Mouse (Mus musculus) brain, embryonic 14.5 days (tissue): ENCODE measurements around the gene Stap2. TPM values are rescaled to one million over a fixed set of nuclear protein-coding genes. Genes with fewer than 3 reads are reported as not detected.
A peak's percentile ranks its signal among the peaks of the same experiment; 100 is the strongest.

ENCODE experiments used
- DNase-seq: peaks from one replicate; pipeline ENCODE4 v3.0.0-alpha.2; 2011; ENCODE audit warnings: low read depth
- CTCF ChIP-seq: fragments of 200-500 bp; IDR thresholded peaks from 2 replicates; pipeline ENCODE4 v1.5.1; 2012; ENCODE audit warnings: inconsistent platforms, mild to moderate bottlenecking, moderate library complexity, borderline replicate concordance; ENCODE audit not compliant: insufficient read depth, insufficient read length; ENCODE audit errors: extremely low read depth
- POLR2A ChIP-seq: fragments of 200-500 bp; IDR thresholded peaks from 2 replicates; pipeline ENCODE4 v1.6.1; 2012; ENCODE audit warnings: mild to moderate bottlenecking, inconsistent platforms, borderline replicate concordance; ENCODE audit not compliant: poor library complexity, insufficient read depth, insufficient read length, severe bottlenecking; ENCODE audit errors: extremely low read depth
- polyA plus RNA-seq: library from polyadenylated mRNA; depleted of rRNA; stranded (reverse); fragments of >200 nt; gene quantifications from 2 replicates; pipeline ENCODE4 v1.2.3, GENCODE M21; 2012

Gene Stap2
- polyA plus RNA-seq, 1 experiment, result 5.7 TPM

GRCm38 (mm10) chr17:55958918-55959728 lies 46.3 kb downstream of the Stap2 start, which contains the start of gene Yju2:
Yju2 (plus strand) TSS chr17:55959099.
- TF ChIP-seq CTCF (no peak), POLR2A (peak; percentile 37; the same call in 1 of the 2 replicates)
- peak; percentile 99 for DNase-seq

- TF ChIP-seq POLR2A (no peak), CTCF (no peak)
- DNase-seq, result no peak
These were observed 46.8 kb downstream of the Stap2 start for GRCm38 (mm10) chr17:55958584-55958886.

- TF ChIP-seq CTCF (no peak), POLR2A (no peak)
- no peak for DNase-seq
These were observed 47.4 kb downstream of the Stap2 start for GRCm38 (mm10) chr17:55957726-55958583.

- TF ChIP-seq CTCF (peak; percentile 89), POLR2A (no peak)
- peak; percentile 83 for DNase-seq
These were observed 48.2 kb downstream of the Stap2 start for GRCm38 (mm10) chr17:55957168-55957567.

- TF ChIP-seq POLR2A (no peak), CTCF (no peak)
- no peak for DNase-seq
These were observed 48.8 kb downstream of the Stap2 start for GRCm38 (mm10) chr17:55956591-55956990.

GRCm38 (mm10) chr17:55956129-55956528 lies 49.3 kb downstream of the Stap2 start:
- peak; percentile 93 for DNase-seq
- no peak for TF ChIP-seq CTCF
- TF ChIP-seq POLR2A, result peak; percentile 28; the same call in 1 of the 2 replicates

GRCm38 (mm10) chr17:55954229-55954628 lies 51.2 kb downstream of the Stap2 start:
- DNase-seq, result no peak
- TF ChIP-seq POLR2A (no peak), CTCF (no peak)

GRCm38 (mm10) chr17:55953751-55954150 lies 51.6 kb downstream of the Stap2 start:
- no peak for TF ChIP-seq CTCF
- no peak for TF ChIP-seq POLR2A

GRCm38 (mm10) chr17:55952447-55953027 lies 52.8 kb downstream of the Stap2 start, which contains the start of gene Ebi3:
Ebi3 (plus strand) TSS chr17:55952640.
- DNase-seq, result no peak
- TF ChIP-seq POLR2A (no peak), CTCF (no peak)

More at GRCm38 (mm10) chr17:55953751-55954150, 51.6 kb downstream of the Stap2 start:
- no peak for DNase-seq

- no peak for TF ChIP-seq CTCF
- no peak for TF ChIP-seq POLR2A
- no peak for DNase-seq
These were observed 53.3 kb downstream of the Stap2 start for GRCm38 (mm10) chr17:55952041-55952440.

GRCm38 (mm10) chr17:55950601-55951000 lies 54.8 kb downstream of the Stap2 start:
- TF ChIP-seq CTCF, result no peak
- no peak for TF ChIP-seq POLR2A
- no peak for DNase-seq

- DNase-seq, result no peak
- TF ChIP-seq POLR2A, result no peak
- TF ChIP-seq CTCF, result no peak
These were observed 56.0 kb downstream of the Stap2 start, which contains the start of gene Zfp119b for GRCm38 (mm10) chr17:55949400-55949799. Zfp119b (minus strand) TSS chr17:55949500.
